Mouse (Mus musculus) spleen, adult 2 months (tissue): ENCODE results near the gene Trpc2.

ENCODE experiments used
- CTCF ChIP-seq: fragments of 200-500 bp; IDR thresholded peaks from 2 replicates; pipeline ENCODE4 v1.5.1; 2011; ENCODE audit warnings: mild to moderate bottlenecking, inconsistent platforms; ENCODE audit not compliant: insufficient read depth, insufficient read length, insufficient replicate concordance; ENCODE audit errors: extremely low read depth
- POLR2A ChIP-seq: fragments of 200-500 bp; IDR thresholded peaks from 2 replicates; pipeline ENCODE4 v1.6.1; 2011; ENCODE audit warnings: low read depth, low read length, inconsistent platforms

- TF ChIP-seq CTCF, result peak; percentile 43; the same call in 1 of the 2 replicates
- TF ChIP-seq POLR2A, result no peak
Observed at GRCm38 (mm10) chr7:102076714-102077296, 6.1 kb upstream of the Trpc2 start.
